Mouse (Mus musculus): ENCODE measurements around the gene Trap1. TPM values are rescaled to one million over a fixed set of nuclear protein-coding genes. Genes with fewer than 3 reads are reported as not detected.

The Trap1 gene
- 117 and 122 TPM in 2 replicates for polyA plus RNA-seq (2014; fragmentation: Nextera tagmentation; extraction: Ambion mirVana)

DNA sequence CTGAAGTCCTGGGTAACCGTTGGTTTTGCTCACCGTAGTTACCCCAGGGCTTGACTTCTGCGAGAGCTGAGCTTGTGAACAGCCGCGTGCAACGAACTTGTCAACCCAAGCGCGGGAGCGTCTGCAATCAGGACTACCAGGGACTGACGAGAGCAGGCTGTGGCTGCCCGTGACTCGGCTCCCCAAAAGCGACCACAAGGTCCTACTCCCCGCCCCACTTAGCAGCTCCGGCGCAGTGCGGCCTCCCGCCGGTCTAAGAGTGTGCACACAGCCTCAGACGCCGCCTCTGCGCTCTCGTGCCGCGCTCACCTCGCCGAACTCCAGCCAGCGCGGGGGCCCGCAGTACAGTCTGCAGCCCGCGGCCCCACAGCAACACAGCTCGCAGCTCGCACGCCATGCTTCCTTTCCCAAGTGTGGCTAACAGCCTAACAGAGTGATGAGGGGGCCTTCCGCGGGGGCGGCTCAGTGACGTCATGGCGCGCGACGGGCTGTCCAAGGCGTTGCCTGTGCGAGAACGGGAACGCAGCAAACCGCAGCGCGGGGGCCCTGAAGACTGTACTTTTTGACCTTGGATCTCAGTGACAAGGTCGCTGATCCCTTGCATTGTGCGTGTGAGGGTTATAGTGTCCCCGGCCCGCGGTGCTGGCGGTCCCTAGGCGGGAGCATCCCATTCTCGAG lies at the start of gene Trap1:
Gene Trap1 (minus strand): TSS at position 444 of the 678 bp plus-strand sequence.
- peak; percentile 93 for ATAC-seq (ENCODE audit: insufficient number of reproducible peaks, insufficient read depth, low FRiP score, low read depth)
- Histone ChIP-seq H3K27ac (replicated peaks in 1 of 2; ENCODE audit: control insufficient read depth in 1 of 2, insufficient read depth in 1 of 2, low read depth in 2 of 2, low read length in 2 of 2) (peak within 1 kb of the TSS; percentile 71 to 91), H3K36me3 (ENCODE audit: control insufficient read depth, insufficient read depth, low read length) (peaks cover 6% of the 10 kb centered on the region; the same call in 1 of the 2 replicates), H3K27me3 (ENCODE audit: control insufficient read depth, insufficient read depth, low read length) (no peaks in the 10 kb centered on the region), H3K4me2 (ENCODE audit: low read length) (peak within 1 kb of the TSS; percentile 89), H3K4me3 (ENCODE audit: control insufficient read depth in 1 of 2, insufficient read depth in 1 of 2, low read depth in 1 of 2, low read length in 2 of 2) (peak within 1 kb of the TSS; percentile 73 to 98), H3K9me3 (ENCODE audit: control insufficient read depth, low read length) (no peaks in the 10 kb centered on the region), H3K4me1 (ENCODE audit: control insufficient read depth in 2 of 2, insufficient read depth in 2 of 2, low read length in 2 of 2) (peaks cover 0 to 29% of the 10 kb centered on the region in 2 experiments; a peak in 3 of 4 replicates), H3K9ac (ENCODE audit: low read length) (peak within 1 kb of the TSS; percentile 88)
- under 1% methylated on average over 58 of the region's 58 CpGs for WGBS

DNA sequence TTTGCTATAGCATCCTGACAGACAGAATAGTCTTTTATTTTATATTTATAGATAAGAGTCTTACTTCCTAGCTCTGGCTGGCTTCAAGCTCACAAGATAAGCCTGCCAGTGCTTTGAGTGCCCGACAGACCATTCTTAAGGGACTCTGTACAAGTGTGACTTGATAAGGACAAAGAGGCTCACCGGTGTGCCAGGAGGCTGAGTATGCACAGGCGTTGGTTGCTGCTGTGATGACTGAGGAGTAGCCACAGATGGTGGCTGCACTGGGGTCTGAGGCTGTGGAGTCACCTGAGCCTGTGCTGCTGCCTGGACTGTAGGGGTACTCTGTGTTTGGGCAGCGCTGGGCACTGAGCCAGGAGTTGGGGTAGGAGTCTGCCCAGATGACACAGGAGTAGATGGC lies 39.4 kb upstream of the Trap1 start:
- WGBS = 23% methylated on average over 4 of the region's 4 CpGs

DNA sequence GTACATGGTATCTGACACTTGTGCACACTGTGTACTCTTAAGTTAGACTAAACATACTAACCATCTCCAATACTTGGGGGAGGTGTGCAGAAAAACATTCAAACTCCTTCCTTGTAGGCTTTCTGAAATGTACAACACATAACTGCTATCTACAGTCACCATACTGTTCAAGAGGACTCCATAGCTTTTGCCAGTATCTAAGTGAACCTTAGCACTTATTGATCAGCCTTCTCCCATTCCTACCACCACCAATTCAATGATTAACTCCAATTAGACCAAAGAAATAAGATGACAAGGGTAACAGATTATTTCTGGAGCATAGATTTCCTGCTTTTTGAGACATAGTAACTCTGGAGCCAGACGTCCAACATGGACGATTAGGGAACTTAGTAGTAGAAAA lies 22.7 kb upstream of the Trap1 start:
- no peaks in the 10 kb centered on the region for H3K9me3 ChIP-seq (ENCODE audit: control insufficient read depth, low read length)
- no peaks in the 10 kb centered on the region for H3K27me3 ChIP-seq (ENCODE audit: control insufficient read depth, insufficient read depth, low read length)
- no peak overlapping the region for H3K4me3 ChIP-seq (ENCODE audit: control insufficient read depth in 1 of 2, insufficient read depth in 1 of 2, low read depth in 1 of 2, low read length in 2 of 2)
- H3K27ac ChIP-seq (replicated peaks in 1 of 2; ENCODE audit: control insufficient read depth in 1 of 2, insufficient read depth in 1 of 2, low read depth in 2 of 2, low read length in 2 of 2) = no peak overlapping the region
- H3K4me2 ChIP-seq (ENCODE audit: low read length) = no peak overlapping the region
- no peaks in the 10 kb centered on the region for H3K4me1 ChIP-seq (ENCODE audit: control insufficient read depth in 2 of 2, insufficient read depth in 2 of 2, low read length in 2 of 2)
- H3K9ac ChIP-seq (ENCODE audit: low read length) = no peak overlapping the region
- H3K36me3 ChIP-seq (ENCODE audit: control insufficient read depth, insufficient read depth, low read length) = peaks cover 78% of the 10 kb centered on the region
- 97% methylated on average over 2 of the region's 2 CpGs for WGBS
- no peak for ATAC-seq (ENCODE audit: insufficient number of reproducible peaks, insufficient read depth, low FRiP score, low read depth)

More for the DNA sequence above, 39.4 kb upstream of the Trap1 start:
- Histone ChIP-seq H3K4me1 (ENCODE audit: control insufficient read depth in 2 of 2, insufficient read depth in 2 of 2, low read length in 2 of 2) (peaks cover 5% of the 10 kb centered on the region in 2 experiments; a peak in 3 of 4 replicates), H3K36me3 (ENCODE audit: control insufficient read depth, insufficient read depth, low read length) (peaks cover 96% of the 10 kb centered on the region), H3K9ac (ENCODE audit: low read length) (no peak overlapping the region), H3K9me3 (ENCODE audit: control insufficient read depth, low read length) (no peaks in the 10 kb centered on the region), H3K27ac (replicated peaks in 1 of 2; ENCODE audit: control insufficient read depth in 1 of 2, insufficient read depth in 1 of 2, low read depth in 2 of 2, low read length in 2 of 2) (peak overlapping the region; percentile 15 to 61; a peak in 3 of 4 replicates), H3K4me2 (ENCODE audit: low read length) (no peak overlapping the region), H3K27me3 (ENCODE audit: control insufficient read depth, insufficient read depth, low read length) (no peaks in the 10 kb centered on the region), H3K4me3 (ENCODE audit: control insufficient read depth in 1 of 2, insufficient read depth in 1 of 2, low read depth in 1 of 2, low read length in 2 of 2) (no peak overlapping the region)
- peak; percentile 82 for ATAC-seq (ENCODE audit: insufficient number of reproducible peaks, insufficient read depth, low FRiP score, low read depth)

DNA sequence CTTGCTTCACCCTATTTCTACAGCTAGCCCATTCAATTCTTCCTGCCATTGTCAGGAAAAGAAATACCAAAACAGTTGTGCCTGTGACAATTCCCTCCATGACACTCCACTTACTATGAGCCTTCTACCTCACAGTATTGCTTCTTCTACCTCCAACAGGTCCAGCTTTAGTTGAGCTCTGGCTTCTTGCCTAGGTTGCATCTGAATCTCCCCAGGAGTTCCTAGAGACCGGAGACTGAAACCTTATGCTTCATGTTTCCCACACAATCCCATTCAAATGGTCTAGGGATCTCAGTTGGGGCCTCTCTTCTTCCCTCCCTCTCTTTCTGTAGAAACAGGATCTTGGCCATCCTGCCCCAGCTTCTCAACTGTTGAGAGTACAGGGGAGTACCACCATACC lies 19.9 kb upstream of the Trap1 start:
- Histone ChIP-seq H3K4me1 (ENCODE audit: control insufficient read depth in 2 of 2, insufficient read depth in 2 of 2, low read length in 2 of 2) (no peaks in the 10 kb centered on the region), H3K4me3 (ENCODE audit: control insufficient read depth in 1 of 2, insufficient read depth in 1 of 2, low read depth in 1 of 2, low read length in 2 of 2) (no peak overlapping the region), H3K9ac (ENCODE audit: low read length) (no peak overlapping the region), H3K27me3 (ENCODE audit: control insufficient read depth, insufficient read depth, low read length) (no peaks in the 10 kb centered on the region), H3K4me2 (ENCODE audit: low read length) (no peak overlapping the region), H3K27ac (replicated peaks in 1 of 2; ENCODE audit: control insufficient read depth in 1 of 2, insufficient read depth in 1 of 2, low read depth in 2 of 2, low read length in 2 of 2) (no peak overlapping the region), H3K36me3 (ENCODE audit: control insufficient read depth, insufficient read depth, low read length) (peaks cover 90% of the 10 kb centered on the region), H3K9me3 (ENCODE audit: control insufficient read depth, low read length) (no peaks in the 10 kb centered on the region)
- no peak for ATAC-seq (ENCODE audit: insufficient number of reproducible peaks, insufficient read depth, low FRiP score, low read depth)
- WGBS = 96% methylated on average over 1 of the region's 1 CpGs

DNA sequence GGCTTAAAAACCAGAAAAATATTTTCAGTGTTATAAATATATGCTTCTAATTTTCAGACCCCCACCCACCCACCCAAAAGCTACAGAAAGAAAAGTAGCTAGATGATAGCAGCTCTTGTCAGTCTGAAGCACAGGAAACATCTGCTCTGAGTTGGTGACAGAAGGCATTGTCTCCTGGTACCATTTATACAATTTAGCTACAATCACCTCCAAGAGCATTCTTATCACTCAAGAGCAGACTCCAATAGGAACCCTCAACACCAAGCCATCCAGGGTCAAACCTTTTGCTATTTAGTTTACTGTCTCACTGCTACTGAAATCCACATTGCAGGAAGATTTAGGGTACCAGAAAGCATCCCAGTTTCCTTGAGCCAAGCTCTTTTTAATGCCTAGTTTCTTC lies 19.3 kb upstream of the Trap1 start:
- H3K4me2 ChIP-seq (ENCODE audit: low read length) = no peak overlapping the region
- no peaks in the 10 kb centered on the region for H3K4me1 ChIP-seq (ENCODE audit: control insufficient read depth in 2 of 2, insufficient read depth in 2 of 2, low read length in 2 of 2)
- no peak for ATAC-seq (ENCODE audit: insufficient number of reproducible peaks, insufficient read depth, low FRiP score, low read depth)
- no peaks in the 10 kb centered on the region for H3K9me3 ChIP-seq (ENCODE audit: control insufficient read depth, low read length)
- H3K9ac ChIP-seq (ENCODE audit: low read length) = no peak overlapping the region
- H3K4me3 ChIP-seq (ENCODE audit: control insufficient read depth in 1 of 2, insufficient read depth in 1 of 2, low read depth in 1 of 2, low read length in 2 of 2) = no peak overlapping the region
- no peak overlapping the region for H3K27ac ChIP-seq (replicated peaks in 1 of 2; ENCODE audit: control insufficient read depth in 1 of 2, insufficient read depth in 1 of 2, low read depth in 2 of 2, low read length in 2 of 2)
- peaks cover 96% of the 10 kb centered on the region for H3K36me3 ChIP-seq (ENCODE audit: control insufficient read depth, insufficient read depth, low read length)
- H3K27me3 ChIP-seq (ENCODE audit: control insufficient read depth, insufficient read depth, low read length) = no peaks in the 10 kb centered on the region

DNA sequence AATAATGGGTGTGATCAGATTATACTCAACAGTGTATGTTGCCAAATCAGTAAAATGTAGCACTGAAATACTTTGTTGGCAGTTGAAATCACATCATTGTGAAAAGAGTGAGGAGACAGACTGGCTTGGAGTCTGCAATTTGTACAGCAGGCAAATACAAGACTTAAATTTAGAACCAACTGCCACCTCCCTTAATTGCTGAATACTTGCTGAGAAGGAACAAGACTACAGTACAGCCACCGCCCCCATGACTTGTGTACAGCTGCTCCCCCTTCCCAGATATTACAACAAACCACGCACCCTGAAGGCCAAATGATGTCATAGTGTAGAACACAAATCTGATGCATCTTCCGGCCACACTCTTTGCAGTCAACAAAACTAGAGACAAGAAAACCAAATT lies 18.5 kb upstream of the Trap1 start:
- no peaks in the 10 kb centered on the region for H3K9me3 ChIP-seq (ENCODE audit: control insufficient read depth, low read length)

DNA sequence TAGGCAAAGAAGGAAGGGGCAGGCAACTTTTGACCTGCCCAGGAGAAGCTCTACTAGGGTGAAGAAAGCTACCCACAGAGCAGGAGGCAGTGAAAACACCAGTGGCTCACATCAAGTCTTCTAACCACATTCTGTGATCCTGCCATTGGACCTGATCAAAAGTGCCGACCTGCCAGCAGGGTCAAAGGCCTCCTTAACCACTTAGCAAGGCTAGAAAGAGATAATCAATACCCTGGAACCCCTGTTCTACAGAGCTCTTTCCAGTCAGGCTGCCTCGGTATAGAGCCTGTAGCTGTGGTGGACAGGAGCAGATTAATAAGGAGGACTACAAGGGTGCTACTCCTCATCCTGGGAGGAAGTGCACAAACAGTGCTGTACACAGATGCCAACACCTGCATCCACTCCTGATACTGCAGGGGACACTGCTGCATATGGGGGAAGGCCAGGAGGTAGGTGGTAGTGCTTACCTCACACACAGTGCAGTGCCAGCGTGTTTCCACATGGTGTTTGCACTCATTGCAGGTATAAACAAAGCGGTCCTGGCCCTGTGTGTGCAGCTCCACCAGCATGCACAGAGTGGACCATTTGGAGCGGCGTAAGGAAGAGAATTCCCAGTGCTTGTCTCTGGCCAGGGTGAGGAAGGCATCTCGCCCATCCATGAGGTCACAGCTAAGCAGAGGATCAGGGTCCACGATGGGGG lies 9.7 kb upstream of the Trap1 start:
- ATAC-seq (ENCODE audit: insufficient number of reproducible peaks, insufficient read depth, low FRiP score, low read depth) = peak; percentile 26; the same call in 1 of the 2 replicates
- 92% methylated on average over 8 of the region's 8 CpGs for WGBS

More for the DNA sequence above, 18.5 kb upstream of the Trap1 start:
- Histone ChIP-seq H3K27me3 (ENCODE audit: control insufficient read depth, insufficient read depth, low read length) (no peaks in the 10 kb centered on the region), H3K4me1 (ENCODE audit: control insufficient read depth in 2 of 2, insufficient read depth in 2 of 2, low read length in 2 of 2) (no peaks in the 10 kb centered on the region), H3K4me2 (ENCODE audit: low read length) (no peak overlapping the region), H3K9ac (ENCODE audit: low read length) (no peak overlapping the region), H3K27ac (replicated peaks in 1 of 2; ENCODE audit: control insufficient read depth in 1 of 2, insufficient read depth in 1 of 2, low read depth in 2 of 2, low read length in 2 of 2) (no peak overlapping the region), H3K4me3 (ENCODE audit: control insufficient read depth in 1 of 2, insufficient read depth in 1 of 2, low read depth in 1 of 2, low read length in 2 of 2) (no peak overlapping the region), H3K36me3 (ENCODE audit: control insufficient read depth, insufficient read depth, low read length) (peaks cover 97% of the 10 kb centered on the region)
- 88% methylated on average over 3 of the region's 3 CpGs for WGBS
- ATAC-seq (ENCODE audit: insufficient number of reproducible peaks, insufficient read depth, low FRiP score, low read depth) = no peak

More for the DNA sequence above, 9.7 kb upstream of the Trap1 start:
- H3K36me3 ChIP-seq (ENCODE audit: control insufficient read depth, insufficient read depth, low read length) = peaks cover 95% of the 10 kb centered on the region
- H3K4me3 ChIP-seq (ENCODE audit: control insufficient read depth in 1 of 2, insufficient read depth in 1 of 2, low read depth in 1 of 2, low read length in 2 of 2) = no peak overlapping the region
- no peak overlapping the region for H3K9ac ChIP-seq (ENCODE audit: low read length)
- H3K27ac ChIP-seq (replicated peaks in 1 of 2; ENCODE audit: control insufficient read depth in 1 of 2, insufficient read depth in 1 of 2, low read depth in 2 of 2, low read length in 2 of 2) = no peak overlapping the region
- no peaks in the 10 kb centered on the region for H3K4me1 ChIP-seq (ENCODE audit: control insufficient read depth in 2 of 2, insufficient read depth in 2 of 2, low read length in 2 of 2)
- no peak overlapping the region for H3K4me2 ChIP-seq (ENCODE audit: low read length)
- no peaks in the 10 kb centered on the region for H3K9me3 ChIP-seq (ENCODE audit: control insufficient read depth, low read length)
- no peaks in the 10 kb centered on the region for H3K27me3 ChIP-seq (ENCODE audit: control insufficient read depth, insufficient read depth, low read length)

Data from heart, embryonic 14.5 days (tissue).